Mouse (Mus musculus) v-Abl transformed pro-B cells (cell line): Measurements from ENCODE around the gene Gm4131.

ENCODE experiments used
- in situ Hi-C, 2 experiments: fragments of 400-800 bp; cut with MboI; formaldehyde crosslinking; loops; one replicate each; pipeline ENCODE4 v1.15.1; 2025; ENCODE audit not compliant: unreplicated experiment in 2 of 2

Gm4131 gene

DNA sequence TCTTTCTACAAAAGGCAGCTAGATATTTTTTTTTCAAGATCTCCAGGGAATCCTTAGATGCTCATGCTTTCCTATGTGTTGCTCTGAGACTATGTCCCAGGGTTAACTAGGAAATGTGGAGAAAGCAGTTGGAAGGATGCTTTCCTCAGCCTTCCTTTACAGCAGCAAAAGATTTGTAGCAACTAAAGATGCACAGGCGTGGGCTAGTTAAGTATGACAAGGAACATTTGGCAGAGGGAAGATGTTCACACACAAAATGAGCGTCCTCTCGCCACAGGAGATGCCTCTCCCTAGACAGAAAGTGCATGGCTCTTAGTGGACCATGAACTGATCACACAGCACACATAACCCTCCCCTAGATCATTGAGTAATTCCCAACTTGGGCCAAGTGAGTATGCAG is 149.2 kb downstream of the Gm4131 start:
- in situ Hi-C loops = no loop called here

GRCm38 (mm10) chr14:62416742-62417134 is 150.0 kb downstream of the Gm4131 start:
- in situ Hi-C loops = no loop called here

GRCm38 (mm10) chr14:62416007-62416741 is 150.5 kb downstream of the Gm4131 start:
- in situ Hi-C loops = no loop called here
